Mouse (Mus musculus) neural tube, embryonic 13.5 days (tissue): ENCODE data around the gene Ccl9. TPM values are rescaled to one million over a fixed set of nuclear protein-coding genes. Genes with fewer than 3 reads are reported as not detected.

Experiments
- ATAC-seq: fragments of 200-750 bp; cut with Nextera tagmentation; 2 replicates; pipeline ENCODE4 v1.8.0; 2017; ENCODE audit warnings: low read depth, mild to moderate bottlenecking, moderate TSS enrichment, moderate library complexity
- H3K27ac ChIP-seq: fragments of 300-500 bp; sonication (generic); replicated peaks from 2 replicates; pipeline ENCODE4 v1.5.1; 2015; ENCODE audit warnings: moderate library complexity, mild to moderate bottlenecking, inconsistent platforms
- H3K27me3 ChIP-seq: fragments of 300-500 bp; sonication (generic); 2 replicates; pipeline ENCODE4 v1.6.1; 2015; ENCODE audit warnings: mild to moderate bottlenecking, inconsistent platforms
- H3K36me3 ChIP-seq: fragments of 300-500 bp; sonication (generic); 2 replicates; pipeline ENCODE4 v1.6.1; 2015; ENCODE audit warnings: mild to moderate bottlenecking, inconsistent platforms
- H3K4me1 ChIP-seq: fragments of 300-500 bp; sonication (generic); replicated peaks from 2 replicates; pipeline ENCODE4 v1.6.1; 2015; ENCODE audit warnings: inconsistent platforms
- H3K4me2 ChIP-seq: fragments of 300-500 bp; sonication (generic); 2 replicates; pipeline ENCODE4 v1.6.1; 2015; ENCODE audit warnings: inconsistent platforms, mild to moderate bottlenecking, moderate library complexity
- H3K4me3 ChIP-seq: fragments of 300-500 bp; sonication (generic); 2 replicates; pipeline ENCODE4 v1.5.1; 2015; ENCODE audit warnings: mild to moderate bottlenecking, inconsistent platforms
- H3K9ac ChIP-seq: fragments of 300-500 bp; sonication (generic); 2 replicates; pipeline ENCODE4 v1.6.1; 2015; ENCODE audit warnings: moderate library complexity, mild to moderate bottlenecking, inconsistent platforms
- H3K9me3 ChIP-seq: fragments of 300-500 bp; sonication (generic); 2 replicates; pipeline ENCODE4 v1.6.1; 2016; ENCODE audit warnings: inconsistent platforms
- WGBS: fragments of 180-500 bp; shearing (Covaris S2); methylation state at CpG from one replicate; pipeline ENCODE4 v1.1.7; 2015; 5-methylcytosine and 5-hydroxymethylcytosine counted together
- polyA plus RNA-seq: library from polyadenylated mRNA; unstranded; fragments of >200 nt; fragmentation: Nextera tagmentation; extraction: Ambion mirVana; gene quantifications from 2 replicates; pipeline ENCODE4 v1.2.1, GENCODE M21; 2015

Gene Ccl9
- polyA plus RNA-seq, 1 experiment from 2014 or later: 2.4 TPM

GRCm38 (mm10) chr11:83572834-83573233 is 5.6 kb downstream of the Ccl9 start:
- 70% methylated on average over 9 of the region's 9 CpGs for WGBS

DNA sequence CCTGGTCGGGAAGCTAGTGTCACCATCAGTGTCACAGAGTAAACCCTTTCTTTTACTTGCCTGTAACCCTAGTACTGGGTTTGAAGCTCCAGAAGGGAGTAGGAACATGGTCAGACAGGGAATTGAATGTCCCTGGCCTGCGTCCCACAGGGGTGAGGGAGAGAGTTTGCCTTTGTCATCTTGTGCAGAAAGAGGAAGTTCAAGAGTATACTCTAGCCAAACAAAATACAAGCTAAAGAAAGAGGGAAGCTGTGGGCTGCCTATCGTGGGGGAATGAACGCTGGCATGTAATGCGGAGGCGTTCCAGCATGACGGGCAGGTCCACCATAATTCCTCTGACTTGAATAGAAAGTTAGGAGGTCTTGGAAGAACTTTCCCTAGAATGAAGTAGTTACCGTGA is 6.2 kb downstream of the Ccl9 start:
- no peak overlapping the region for H3K4me3 ChIP-seq
- no peaks in the 10 kb centered on the region for H3K27me3 ChIP-seq
- no peak overlapping the region for H3K27ac ChIP-seq
- no peak for ATAC-seq
- 92% methylated on average over 8 of the region's 8 CpGs for WGBS
- H3K4me1 ChIP-seq: no peaks in the 10 kb centered on the region
- H3K4me2 ChIP-seq: no peak overlapping the region
- H3K9me3 ChIP-seq: no peaks in the 10 kb centered on the region
- no peak overlapping the region for H3K9ac ChIP-seq
- H3K36me3 ChIP-seq: no peaks in the 10 kb centered on the region

More at GRCm38 (mm10) chr11:83572834-83573233, 5.6 kb downstream of the Ccl9 start:
- Histone ChIP-seq H3K4me2 (no peak overlapping the region), H3K4me3 (no peak overlapping the region), H3K27me3 (no peaks in the 10 kb centered on the region), H3K9ac (no peak overlapping the region), H3K27ac (no peak overlapping the region), H3K9me3 (no peaks in the 10 kb centered on the region), H3K36me3 (no peaks in the 10 kb centered on the region), H3K4me1 (no peaks in the 10 kb centered on the region)
- ATAC-seq: no peak

DNA sequence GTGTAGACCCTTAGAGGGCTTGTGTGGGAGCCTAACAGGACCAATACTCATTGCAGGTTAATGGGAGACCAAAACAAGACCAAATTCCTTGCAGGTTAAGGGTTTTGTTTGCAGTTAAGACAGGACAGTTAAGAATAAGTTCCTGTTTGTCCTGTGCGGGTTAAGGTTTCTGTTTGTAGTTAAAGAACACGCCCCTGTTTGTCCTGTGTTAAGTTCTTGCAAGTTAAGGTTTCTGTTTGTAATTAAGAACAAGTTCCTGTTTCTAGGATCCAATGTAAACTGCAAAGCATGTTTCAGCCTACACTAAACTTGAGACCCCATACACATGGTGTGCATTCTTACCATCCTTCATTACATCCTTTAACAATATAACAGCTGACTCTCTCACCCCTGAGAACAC is 8.2 kb downstream of the Ccl9 start:
- Histone ChIP-seq H3K27ac (no peak overlapping the region), H3K4me2 (no peak overlapping the region), H3K9me3 (no peaks in the 10 kb centered on the region), H3K36me3 (no peaks in the 10 kb centered on the region), H3K4me1 (no peaks in the 10 kb centered on the region), H3K9ac (no peak overlapping the region), H3K4me3 (no peak overlapping the region), H3K27me3 (no peaks in the 10 kb centered on the region)
- ATAC-seq: no peak
- 89% methylated on average over 2 of the region's 2 CpGs for WGBS

GRCm38 (mm10) chr11:83569249-83569648 is 9.2 kb downstream of the Ccl9 start:
- 93% methylated on average over 7 of the region's 7 CpGs for WGBS
- no peak overlapping the region for H3K9ac ChIP-seq
- H3K27me3 ChIP-seq: no peaks in the 10 kb centered on the region
- H3K27ac ChIP-seq: no peak overlapping the region
- no peak overlapping the region for H3K4me2 ChIP-seq
- H3K9me3 ChIP-seq: no peaks in the 10 kb centered on the region
- no peak for ATAC-seq
- H3K4me1 ChIP-seq: no peaks in the 10 kb centered on the region
- H3K4me3 ChIP-seq: no peak overlapping the region
- H3K36me3 ChIP-seq: no peaks in the 10 kb centered on the region

DNA sequence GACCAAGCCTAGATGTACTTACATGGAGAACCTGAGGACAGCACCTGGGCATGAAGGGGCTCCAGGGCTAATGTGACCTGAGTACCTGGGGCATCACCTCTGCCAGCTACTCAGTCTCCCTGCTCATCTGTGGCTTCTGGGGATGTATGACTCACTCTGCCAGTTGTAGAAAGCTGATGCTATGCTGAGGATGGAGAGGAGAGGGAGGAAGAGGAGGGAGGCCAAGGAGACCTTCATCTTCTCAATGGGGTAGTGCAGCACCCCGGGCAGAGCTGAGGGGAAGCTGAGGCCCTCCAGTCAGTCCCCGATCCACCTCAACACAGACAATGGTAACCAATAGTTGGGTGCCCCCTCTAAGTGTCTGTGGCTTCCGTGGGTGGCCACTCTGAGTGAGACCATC is 9.7 kb downstream of the Ccl9 start:
- H3K4me2 ChIP-seq: no peak overlapping the region
- H3K4me3 ChIP-seq: no peak overlapping the region

GRCm38 (mm10) chr11:83568061-83568460 is 10.4 kb downstream of the Ccl9 start:
- no peaks in the 10 kb centered on the region for H3K27me3 ChIP-seq
- H3K4me2 ChIP-seq: no peak overlapping the region
- no peaks in the 10 kb centered on the region for H3K9me3 ChIP-seq
- ATAC-seq: no peak
- no peak overlapping the region for H3K27ac ChIP-seq
- 96% methylated on average over 9 of the region's 9 CpGs for WGBS
- H3K4me3 ChIP-seq: no peak overlapping the region
- H3K9ac ChIP-seq: no peak overlapping the region
- no peaks in the 10 kb centered on the region for H3K4me1 ChIP-seq
- no peaks in the 10 kb centered on the region for H3K36me3 ChIP-seq

More for the DNA sequence above, 9.7 kb downstream of the Ccl9 start:
- H3K27me3 ChIP-seq: no peaks in the 10 kb centered on the region
- no peak for ATAC-seq
- H3K9ac ChIP-seq: no peak overlapping the region
- WGBS: 85% methylated on average over 3 of the region's 3 CpGs
- no peaks in the 10 kb centered on the region for H3K4me1 ChIP-seq
- H3K36me3 ChIP-seq: no peaks in the 10 kb centered on the region
- H3K27ac ChIP-seq: no peak overlapping the region
- H3K9me3 ChIP-seq: no peaks in the 10 kb centered on the region

GRCm38 (mm10) chr11:83567311-83567710 is 11.1 kb downstream of the Ccl9 start:
- Histone ChIP-seq H3K4me1 (no peaks in the 10 kb centered on the region), H3K4me3 (no peak overlapping the region), H3K9me3 (no peaks in the 10 kb centered on the region), H3K4me2 (no peak overlapping the region), H3K27ac (no peak overlapping the region), H3K27me3 (no peaks in the 10 kb centered on the region), H3K36me3 (no peaks in the 10 kb centered on the region), H3K9ac (no peak overlapping the region)
- WGBS: 68% methylated on average over 7 of the region's 7 CpGs
- no peak for ATAC-seq

- no peak overlapping the region for H3K27ac ChIP-seq
- H3K4me2 ChIP-seq: no peak overlapping the region
- no peaks in the 10 kb centered on the region for H3K9me3 ChIP-seq
- no peak for ATAC-seq
- H3K9ac ChIP-seq: no peak overlapping the region
- no peaks in the 10 kb centered on the region for H3K27me3 ChIP-seq
- no peaks in the 10 kb centered on the region for H3K4me1 ChIP-seq
- no peaks in the 10 kb centered on the region for H3K36me3 ChIP-seq
- no peak overlapping the region for H3K4me3 ChIP-seq
Observed at GRCm38 (mm10) chr11:83566617-83567016, 11.8 kb downstream of the Ccl9 start.

DNA sequence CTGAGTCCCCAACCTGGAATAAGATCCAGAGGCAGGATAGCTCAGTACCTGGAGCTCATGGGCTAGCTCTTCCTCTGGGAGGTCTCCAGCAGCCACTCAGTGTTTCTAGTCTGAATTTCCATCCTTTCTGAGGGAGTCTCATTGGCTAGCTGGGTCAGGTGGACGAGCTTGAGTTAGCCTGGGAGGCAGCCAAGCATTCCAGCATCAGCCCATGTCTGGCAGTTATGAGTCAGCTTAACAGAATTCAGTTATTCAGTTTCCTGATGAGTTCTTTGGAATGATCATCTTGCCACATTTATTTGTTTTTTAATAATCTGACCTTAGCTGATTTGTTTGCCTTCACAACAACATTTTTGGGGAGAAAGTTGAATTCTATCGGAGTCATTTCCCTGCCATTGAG is 14.7 kb downstream of the Ccl9 start:
- Histone ChIP-seq H3K27me3 (no peaks in the 10 kb centered on the region), H3K4me1 (no peaks in the 10 kb centered on the region), H3K9me3 (no peaks in the 10 kb centered on the region), H3K36me3 (no peaks in the 10 kb centered on the region), H3K4me2 (no peak overlapping the region), H3K9ac (no peak overlapping the region), H3K27ac (no peak overlapping the region), H3K4me3 (no peak overlapping the region)
- WGBS: 78% methylated on average over 2 of the region's 2 CpGs
- no peak for ATAC-seq

DNA sequence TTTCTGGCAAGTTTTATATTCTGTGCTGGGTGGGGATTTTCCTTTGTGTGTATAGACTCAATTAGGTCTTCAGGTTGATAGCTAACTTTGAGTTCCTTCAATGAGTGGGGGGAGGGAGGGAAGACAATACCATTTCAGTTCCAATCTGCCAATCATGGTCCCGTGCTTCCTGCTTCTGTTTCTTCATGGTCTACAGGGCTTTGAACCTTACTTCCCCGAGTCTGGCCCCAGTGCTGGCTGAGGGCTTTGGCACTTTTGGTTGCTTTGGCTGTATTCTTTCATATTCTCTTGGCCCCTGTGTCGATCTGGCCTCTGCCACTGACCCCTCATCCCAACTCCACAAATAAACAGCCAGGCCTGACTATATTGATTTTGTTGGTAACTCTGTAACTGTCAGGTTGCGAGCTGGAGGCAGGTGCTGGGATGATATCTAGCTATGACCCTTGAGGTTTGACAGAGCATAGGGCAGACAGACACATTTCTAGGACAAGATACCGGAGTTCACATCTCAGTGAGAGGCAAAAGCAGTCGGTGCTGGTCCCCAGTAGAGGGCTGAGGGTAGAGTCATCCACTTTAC is 16.0 kb downstream of the Ccl9 start:
- WGBS: 79% methylated on average over 6 of the region's 6 CpGs
- ATAC-seq: no peak
- Histone ChIP-seq H3K9ac (no peak overlapping the region), H3K9me3 (no peaks in the 10 kb centered on the region), H3K4me1 (no peaks in the 10 kb centered on the region), H3K36me3 (no peaks in the 10 kb centered on the region), H3K4me2 (no peak overlapping the region), H3K27me3 (no peaks in the 10 kb centered on the region), H3K4me3 (no peak overlapping the region), H3K27ac (no peak overlapping the region)

DNA sequence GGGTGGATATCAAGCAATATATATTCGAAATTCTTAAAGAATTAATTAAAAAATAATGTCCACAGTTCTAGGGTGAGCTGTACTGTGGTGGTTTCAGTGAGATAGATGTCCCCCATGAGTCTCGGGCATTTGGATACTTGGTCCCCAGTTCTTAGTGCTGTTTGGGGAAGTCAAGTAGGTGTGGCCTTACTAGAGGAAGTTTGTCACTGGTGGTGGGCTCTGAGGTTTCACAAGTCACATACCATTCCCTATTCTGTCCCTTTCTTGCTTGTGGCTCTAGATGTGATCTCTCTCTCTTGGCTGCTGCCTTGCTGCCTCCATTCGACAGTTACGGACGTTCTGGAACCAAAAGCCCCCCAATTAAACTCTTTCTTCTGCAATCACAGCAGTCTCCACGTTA is 18.0 kb downstream of the Ccl9 start:
- no peaks in the 10 kb centered on the region for H3K4me1 ChIP-seq
- WGBS: 70% methylated on average over 6 of the region's 6 CpGs
- H3K9me3 ChIP-seq: no peaks in the 10 kb centered on the region
- no peak overlapping the region for H3K27ac ChIP-seq
- no peaks in the 10 kb centered on the region for H3K36me3 ChIP-seq
- H3K4me2 ChIP-seq: no peak overlapping the region
- H3K27me3 ChIP-seq: no peaks in the 10 kb centered on the region
- no peak overlapping the region for H3K9ac ChIP-seq
- ATAC-seq: no peak
- H3K4me3 ChIP-seq: no peak overlapping the region

GRCm38 (mm10) chr11:83557074-83557473 is 21.4 kb downstream of the Ccl9 start:
- ATAC-seq: no peak
- H3K36me3 ChIP-seq: no peaks in the 10 kb centered on the region
- WGBS: 53% methylated on average over 10 of the region's 10 CpGs
- no peaks in the 10 kb centered on the region for H3K4me1 ChIP-seq
- H3K4me3 ChIP-seq: no peak overlapping the region
- no peak overlapping the region for H3K27ac ChIP-seq
- H3K27me3 ChIP-seq: no peaks in the 10 kb centered on the region
- no peak overlapping the region for H3K9ac ChIP-seq
- H3K4me2 ChIP-seq: no peak overlapping the region
- no peaks in the 10 kb centered on the region for H3K9me3 ChIP-seq

DNA sequence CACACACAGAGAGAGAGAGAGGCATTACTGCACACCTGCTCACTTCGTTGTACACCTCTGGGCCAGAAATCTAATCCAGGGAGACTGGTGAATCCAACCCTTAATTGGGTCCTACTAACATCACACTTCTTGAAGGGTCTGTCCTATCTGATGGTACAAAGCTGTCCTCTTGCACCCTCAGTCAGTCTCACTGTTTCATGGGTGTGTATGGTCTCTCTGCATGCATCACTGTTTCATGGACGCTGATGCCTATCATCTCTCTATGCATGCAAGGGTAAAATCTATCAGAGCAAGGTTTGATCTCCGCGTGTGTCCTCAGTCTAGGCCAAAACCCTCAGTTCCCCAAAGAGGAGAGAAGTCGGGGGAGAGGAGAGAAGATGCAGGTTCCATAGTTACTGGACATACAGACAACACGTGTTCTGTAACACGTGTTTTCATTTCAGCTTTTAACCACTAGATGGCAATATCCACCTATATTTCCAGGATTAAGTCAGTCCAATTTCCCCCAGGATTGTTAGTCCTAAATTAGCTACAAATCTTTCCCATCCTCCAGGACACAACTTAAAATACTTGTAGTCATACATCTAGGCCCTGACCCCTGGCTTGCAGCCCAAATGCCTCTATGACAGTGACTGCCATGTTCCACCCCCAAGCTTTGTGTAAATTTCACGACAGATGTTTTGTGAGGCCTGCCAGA is 22.2 kb downstream of the Ccl9 start:
- 29% methylated on average over 8 of the region's 8 CpGs for WGBS

More for the DNA sequence above, 22.2 kb downstream of the Ccl9 start:
- no peaks in the 10 kb centered on the region for H3K9me3 ChIP-seq
- H3K27ac ChIP-seq: no peak overlapping the region
- H3K4me2 ChIP-seq: no peak overlapping the region
- no peaks in the 10 kb centered on the region for H3K27me3 ChIP-seq
- no peaks in the 10 kb centered on the region for H3K4me1 ChIP-seq
- no peaks in the 10 kb centered on the region for H3K36me3 ChIP-seq
- H3K9ac ChIP-seq: no peak overlapping the region
- peak; percentile 63; the same call in 1 of the 2 replicates for ATAC-seq
- no peak overlapping the region for H3K4me3 ChIP-seq
